Mouse (Mus musculus): ENCODE measurements around the gene Krt33b.

DNA sequence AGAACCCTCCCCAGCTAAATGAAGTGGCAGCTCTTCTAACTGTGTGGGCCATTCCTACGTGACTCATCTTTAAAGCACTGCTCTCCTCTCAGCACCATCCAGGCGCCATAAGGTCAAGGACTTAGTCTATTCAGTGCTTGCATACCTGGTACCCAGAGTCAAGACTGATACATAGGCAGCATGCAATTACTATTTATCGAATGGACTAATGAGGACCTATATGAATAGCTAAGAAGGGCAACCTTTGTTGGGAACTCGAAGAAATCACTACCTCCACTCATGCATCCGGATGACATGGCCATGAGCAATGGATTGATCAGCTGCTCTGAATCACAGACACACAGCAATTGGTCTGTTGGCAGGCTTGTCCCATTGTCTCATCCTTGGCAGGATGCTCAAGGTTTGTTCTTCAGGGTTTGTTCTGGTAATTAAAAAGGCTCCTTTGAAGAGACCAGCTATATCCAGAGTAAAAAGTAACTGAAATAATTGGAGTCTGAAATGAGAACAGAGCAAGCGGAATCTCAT lies 39.7 kb downstream of the Krt33b start:
- no peak for TF ChIP-seq CTCF (IDR thresholded peaks at IDR 0.05; ENCODE audit: low read depth, low read length)
- no peak for TF ChIP-seq POLR2A (IDR thresholded peaks at IDR 0.05; ENCODE audit: extremely low read depth, insufficient read depth, low read length)

Data from liver, adult 2 months (tissue).